Mouse (Mus musculus) v-Abl transformed pro-B cells (cell line): Measurements from ENCODE around the gene Man1c1.

Experiments
- in situ Hi-C, 2 experiments: fragments of 400-800 bp; cut with MboI; formaldehyde crosslinking; loops; one replicate each; pipeline ENCODE4 v1.15.1; 2025; ENCODE audit not compliant: unreplicated experiment in 2 of 2

Gene Man1c1

GRCm38 (mm10) chr4:134645042-134645948 lies 58.8 kb downstream of the Man1c1 start:
- in situ Hi-C loops = no loop called here

DNA sequence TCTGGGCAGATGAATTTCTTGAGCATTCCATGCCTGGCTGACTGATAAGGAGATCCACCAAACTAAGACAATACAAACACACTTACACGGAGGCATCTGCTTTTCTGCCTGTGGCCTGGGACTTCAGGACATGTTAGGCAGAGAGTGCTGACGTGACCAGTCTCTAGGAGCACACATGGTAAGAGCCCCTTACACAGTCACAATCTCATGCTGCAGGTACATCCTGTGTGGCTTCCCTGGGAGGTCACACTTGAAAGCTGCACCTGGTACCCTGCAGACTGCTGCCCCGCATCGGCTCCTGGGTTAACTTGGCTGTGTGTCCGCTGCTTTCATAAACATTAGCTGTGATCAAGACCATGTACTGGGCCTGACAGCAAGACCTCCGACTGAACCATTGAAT lies 59.7 kb downstream of the Man1c1 start:
- in situ Hi-C loops = no loop called here

GRCm38 (mm10) chr4:134641711-134642516 lies 62.2 kb downstream of the Man1c1 start:
- in situ Hi-C loops = no loop called here

DNA sequence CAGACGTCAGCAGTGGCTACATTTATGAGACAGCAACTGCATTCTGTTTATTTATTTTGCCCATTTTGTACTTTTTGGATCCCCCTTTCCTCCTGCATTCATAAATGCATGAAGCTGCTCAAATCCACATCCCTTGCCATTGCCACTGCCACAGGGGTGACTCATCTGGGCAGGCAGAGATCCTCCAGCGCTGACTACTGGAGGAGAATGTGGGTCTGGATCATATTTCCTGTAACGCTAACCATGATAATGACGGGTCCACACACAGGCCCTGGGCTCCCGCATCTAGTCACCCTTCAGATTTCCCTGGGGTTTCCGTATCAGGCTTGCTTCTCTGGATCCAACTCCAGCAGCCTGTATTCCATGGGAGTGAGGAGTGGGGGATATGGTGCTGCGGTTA lies 64.8 kb downstream of the Man1c1 start:
- in situ Hi-C loops = no loop called here

GRCm38 (mm10) chr4:134638111-134638550 lies 66.0 kb downstream of the Man1c1 start:
- in situ Hi-C loops = no loop called here

DNA sequence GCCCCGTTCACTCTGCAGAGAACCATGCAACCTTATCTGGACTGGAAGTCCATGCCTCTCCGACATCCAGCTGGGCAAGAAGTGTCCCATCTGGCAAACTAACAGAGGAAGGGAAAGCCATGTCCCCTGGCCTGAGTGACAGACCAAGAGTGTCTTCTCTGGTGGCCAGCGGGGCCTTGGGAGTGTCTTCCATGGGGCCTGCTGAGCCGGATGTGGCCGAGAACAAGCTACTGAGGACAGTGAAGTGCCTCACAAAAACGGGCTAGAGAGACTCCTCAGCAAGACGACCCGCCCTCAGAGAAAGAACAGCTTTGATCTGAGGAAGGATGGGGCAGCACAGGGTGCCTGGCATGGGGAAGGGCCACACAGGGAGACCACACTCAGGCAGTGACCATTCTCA lies 67.7 kb downstream of the Man1c1 start:
- in situ Hi-C loops = no loop called here

DNA sequence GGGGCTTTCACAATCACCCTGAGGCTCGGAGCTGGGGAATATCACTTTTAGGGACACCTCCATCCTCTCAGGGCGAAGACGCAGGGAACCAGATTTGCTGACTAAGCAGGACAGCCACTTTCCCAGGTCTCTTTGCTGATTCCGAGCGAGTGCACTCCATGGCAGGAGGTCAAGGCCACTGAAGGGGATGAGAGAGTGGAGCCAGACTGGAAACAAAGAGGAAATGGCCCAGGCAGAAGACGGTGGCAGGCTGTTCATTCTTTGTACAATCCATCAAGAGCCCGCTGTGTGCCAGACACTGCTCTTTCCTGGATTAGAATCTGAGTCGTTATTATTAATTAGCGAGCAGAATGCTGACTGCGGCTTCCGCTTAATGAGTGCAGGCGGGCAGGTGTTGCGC lies 70.1 kb downstream of the Man1c1 start:
- in situ Hi-C loops = no loop called here

- in situ Hi-C loops = no loop called here
Observed at GRCm38 (mm10) chr4:134632131-134632711, 71.9 kb downstream of the Man1c1 start.

DNA sequence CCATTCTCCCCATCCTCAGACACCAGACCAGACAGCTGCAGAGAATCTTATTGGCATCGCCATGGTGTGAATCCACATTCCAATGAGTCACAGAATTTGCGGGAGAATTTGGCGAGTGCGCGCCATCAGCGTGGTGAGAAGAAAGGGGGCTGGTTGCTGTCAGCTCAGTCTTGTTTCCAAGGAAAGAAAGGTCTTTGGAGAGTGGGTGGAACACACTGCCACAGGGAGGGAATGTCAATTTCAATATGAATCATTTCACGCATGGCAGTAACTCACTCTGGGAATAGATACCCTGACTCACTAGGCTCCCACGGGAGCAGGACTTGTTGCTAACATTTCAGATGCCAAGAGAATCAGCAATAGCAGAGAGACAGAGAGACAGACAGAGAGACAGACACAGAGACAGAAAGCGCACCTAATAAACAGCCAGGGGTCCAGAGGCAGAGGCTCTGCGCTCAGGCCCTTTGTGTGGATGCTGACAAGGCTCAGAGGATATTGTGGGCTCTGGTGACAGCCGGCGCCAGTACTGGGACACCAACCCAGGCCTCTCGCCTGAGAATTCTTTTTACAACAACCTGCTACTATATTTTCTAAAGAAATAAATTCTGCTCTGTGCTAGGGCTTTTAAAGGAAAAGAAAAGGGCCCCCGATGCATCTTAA lies 72.5 kb downstream of the Man1c1 start:
- in situ Hi-C loops = no loop called here

- in situ Hi-C loops = no loop called here
Observed at GRCm38 (mm10) chr4:134628575-134629384, 75.3 kb downstream of the Man1c1 start.

- in situ Hi-C loops = no loop called here
Observed at GRCm38 (mm10) chr4:134628058-134628457, 76.0 kb downstream of the Man1c1 start.

GRCm38 (mm10) chr4:134626883-134627282 lies 77.2 kb downstream of the Man1c1 start:
- in situ Hi-C loops = no loop called here

DNA sequence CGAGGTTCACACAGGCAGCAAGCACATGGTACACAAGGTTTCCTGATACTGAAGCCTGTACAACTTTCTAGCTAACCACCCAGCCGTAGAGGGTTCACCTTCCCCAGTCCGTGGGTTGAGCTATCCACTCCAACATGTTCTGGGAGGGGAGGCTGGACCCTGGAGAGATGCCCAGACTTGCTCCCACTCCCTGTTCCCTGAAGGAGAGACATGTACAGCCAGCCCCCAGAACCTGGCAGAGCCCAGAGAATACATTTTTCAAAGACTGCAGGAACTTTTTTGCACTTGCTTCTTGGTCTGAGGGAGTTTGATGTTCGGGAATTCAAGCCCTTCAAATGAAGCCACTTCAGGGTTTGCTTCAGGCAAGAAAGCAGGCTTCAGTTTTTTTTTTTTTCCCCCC lies 77.7 kb downstream of the Man1c1 start:
- in situ Hi-C loops = no loop called here

GRCm38 (mm10) chr4:134624109-134624862 lies 79.8 kb downstream of the Man1c1 start:
- in situ Hi-C loops = no loop called here

DNA sequence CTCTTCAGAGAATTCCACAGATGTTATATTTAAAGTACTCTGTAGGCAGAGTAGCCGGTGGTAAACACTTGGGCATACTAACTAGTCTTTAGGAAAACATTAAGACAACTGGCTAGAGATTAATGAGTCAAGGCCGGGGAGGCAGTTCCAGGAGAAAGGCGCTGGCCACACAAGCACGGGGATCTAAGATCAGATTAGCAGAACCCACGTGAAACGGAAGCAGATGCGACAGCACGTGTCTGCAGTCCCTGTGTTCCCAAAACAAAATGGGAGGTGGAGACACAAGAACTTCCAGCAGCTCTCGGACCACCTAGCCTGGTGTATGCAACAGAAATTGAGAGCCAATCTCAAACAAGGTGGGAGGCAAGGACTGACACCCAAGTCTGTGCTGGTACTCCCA lies 82.4 kb downstream of the Man1c1 start:
- in situ Hi-C loops = no loop called here

DNA sequence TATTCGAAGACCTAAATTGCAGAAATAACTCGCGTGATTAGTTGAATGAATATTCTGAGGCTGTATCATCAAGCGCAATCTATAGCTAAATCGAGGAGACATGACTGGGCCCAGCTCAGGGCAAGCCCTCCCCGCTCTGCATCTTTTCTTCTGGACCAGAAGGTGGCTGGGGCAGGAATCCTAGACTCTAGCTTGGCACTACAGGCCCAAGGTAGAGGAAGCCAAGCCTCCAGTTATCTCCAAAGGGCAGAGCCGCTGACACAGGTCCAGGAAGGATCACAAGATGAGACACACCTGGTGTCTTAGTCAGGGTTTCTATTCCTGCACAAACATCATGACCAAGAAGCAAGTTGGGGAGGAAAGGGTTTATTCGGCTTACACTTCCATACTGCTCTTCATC lies 83.8 kb downstream of the Man1c1 start:
- in situ Hi-C loops = no loop called here

GRCm38 (mm10) chr4:134619489-134619870 lies 84.6 kb downstream of the Man1c1 start:
- in situ Hi-C loops = no loop called here

- in situ Hi-C loops = no loop called here
Observed at GRCm38 (mm10) chr4:134618810-134619488, 85.1 kb downstream of the Man1c1 start.

GRCm38 (mm10) chr4:134617779-134618178 lies 86.3 kb downstream of the Man1c1 start:
- in situ Hi-C loops = no loop called here
